Mouse (Mus musculus): ENCODE results near the gene Gse1.

The Gse1 gene

DNA sequence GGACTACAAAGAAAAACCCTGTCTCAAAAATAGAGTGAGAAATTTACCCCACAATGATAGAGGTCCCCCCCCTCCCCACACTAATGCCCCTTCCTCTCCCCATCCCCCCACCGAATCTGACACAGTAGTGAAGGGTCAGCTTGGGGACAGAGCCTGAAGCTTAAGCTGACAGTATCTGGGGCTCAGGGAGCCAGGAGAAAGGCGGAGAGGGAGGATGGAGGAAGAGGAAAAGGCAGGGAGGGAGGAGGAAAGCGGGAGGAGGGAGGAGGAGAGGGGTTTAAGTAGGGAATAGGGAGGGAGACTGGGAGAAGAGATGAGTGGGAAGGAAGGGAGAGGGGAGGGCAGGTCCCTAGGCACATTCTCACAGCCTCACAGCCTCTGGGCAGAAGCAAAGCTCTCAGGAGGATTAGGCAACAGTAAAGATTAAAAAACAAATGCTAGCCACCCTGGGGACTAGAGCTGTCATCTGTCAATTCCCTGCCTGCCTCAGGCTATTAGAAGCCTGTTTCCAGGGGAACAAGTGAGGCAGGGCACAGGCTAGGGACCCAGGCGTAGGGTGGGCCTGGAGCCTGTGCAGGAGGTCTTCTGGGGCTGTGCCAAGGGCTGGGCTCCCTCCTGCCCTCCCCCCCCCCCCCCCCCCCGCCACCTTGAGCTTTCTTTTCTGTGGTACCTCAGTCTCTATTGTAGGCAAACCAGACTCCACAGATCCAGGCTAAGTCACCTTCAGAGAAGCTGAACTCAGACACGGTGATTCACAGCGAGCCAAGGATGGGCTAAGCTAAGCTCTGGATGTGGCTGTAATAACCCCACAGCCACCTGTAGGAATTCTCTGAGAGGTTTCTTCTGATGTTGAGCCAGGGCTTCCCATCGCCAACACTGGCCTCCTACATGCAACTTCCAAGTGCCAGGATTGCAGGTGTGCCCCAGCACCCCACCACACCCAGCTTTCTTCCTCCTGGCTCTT is 388.7 kb downstream of the Gse1 start:
- DNase-seq (ENCODE audit: low spot score in 2 of 2), result no peak

DNA sequence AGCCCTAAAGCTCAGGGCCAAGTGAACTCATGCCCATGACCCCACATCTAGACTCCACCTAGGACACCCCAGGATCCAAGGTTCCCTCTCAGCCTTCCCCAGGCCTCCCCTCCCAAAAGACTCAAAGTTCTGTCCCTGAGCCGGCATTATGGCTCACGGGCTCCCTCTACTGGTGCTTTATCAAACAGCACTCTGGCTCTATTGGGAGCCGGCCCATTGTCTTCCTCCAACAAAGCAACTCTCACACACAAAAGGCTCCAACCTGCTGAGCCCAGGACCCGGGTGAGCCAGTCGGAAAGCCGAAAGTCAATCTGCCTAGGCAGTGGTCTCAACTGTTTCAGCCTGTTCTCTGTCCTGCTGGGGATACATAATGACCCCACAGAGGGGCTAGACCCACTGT is 389.9 kb downstream of the Gse1 start:
- DNase-seq (ENCODE audit: low spot score in 2 of 2), result peak; percentile 59 to 77

DNA sequence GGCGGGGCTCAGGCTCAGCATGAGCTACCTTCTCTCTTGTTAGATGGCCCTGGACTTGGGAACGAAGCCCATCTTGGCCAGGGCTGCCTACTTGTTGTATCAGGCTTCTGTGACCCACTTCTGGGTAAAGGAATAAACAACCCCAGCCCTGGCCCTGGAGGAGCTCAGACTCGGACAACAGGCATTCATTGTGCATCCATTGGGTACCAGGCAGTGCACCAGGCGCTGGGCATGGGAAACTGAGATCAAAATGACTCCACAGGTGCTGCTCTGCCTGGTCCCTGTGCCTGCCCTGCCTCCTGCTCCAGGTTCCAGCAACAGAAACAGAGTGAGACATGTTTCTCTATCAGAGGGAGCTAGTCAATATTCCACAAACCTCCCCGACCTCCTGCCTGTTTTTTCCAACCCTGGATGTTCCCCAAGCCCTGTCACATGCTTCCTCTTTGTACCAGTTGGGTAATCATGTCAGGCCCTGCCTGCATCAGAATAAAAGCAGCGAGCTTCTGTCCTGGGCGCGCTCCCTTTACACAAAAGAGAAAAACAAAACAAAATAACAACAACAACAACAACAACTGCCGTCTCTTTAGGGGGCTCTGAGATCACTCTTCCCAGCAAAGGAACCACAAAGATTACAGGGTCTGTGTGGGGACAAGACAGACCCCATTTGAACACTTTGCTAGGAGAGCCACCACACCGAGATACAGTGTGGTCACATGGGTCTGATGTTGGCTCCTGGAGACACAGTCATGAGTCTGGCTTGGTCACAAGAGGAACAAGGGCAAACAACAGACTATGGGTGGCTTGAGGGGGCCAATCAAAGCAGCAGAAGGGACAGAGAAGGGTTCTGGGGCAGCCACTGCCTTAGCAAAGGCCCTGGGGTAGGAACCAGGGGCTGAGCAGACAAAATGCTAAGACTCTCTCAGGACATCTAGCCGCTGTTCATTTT is 391.3 kb downstream of the Gse1 start:
- DNase-seq (ENCODE audit: low spot score in 2 of 2), result peak; percentile 71 to 73

DNA sequence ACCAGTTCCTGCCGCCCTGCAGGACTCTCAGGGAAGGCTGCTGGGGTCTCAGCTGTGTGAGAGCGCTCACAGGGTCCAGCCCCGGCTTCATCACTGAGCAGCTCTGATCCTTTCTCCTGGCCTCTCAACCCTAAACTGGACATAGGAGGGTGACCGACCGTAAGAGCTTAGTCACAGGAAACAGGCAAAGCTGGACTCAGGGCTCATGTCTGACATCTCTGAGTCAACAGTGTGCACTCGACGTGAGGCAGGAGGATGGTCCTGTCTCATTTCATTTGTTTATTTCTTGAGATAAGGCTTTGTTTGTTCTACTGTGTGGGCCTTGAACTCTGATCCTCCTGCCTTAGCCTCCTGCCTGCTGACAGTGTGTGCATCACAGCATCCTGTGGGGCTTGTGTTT is 392.2 kb downstream of the Gse1 start:
- no peak for DNase-seq (ENCODE audit: low spot score in 2 of 2)

DNA sequence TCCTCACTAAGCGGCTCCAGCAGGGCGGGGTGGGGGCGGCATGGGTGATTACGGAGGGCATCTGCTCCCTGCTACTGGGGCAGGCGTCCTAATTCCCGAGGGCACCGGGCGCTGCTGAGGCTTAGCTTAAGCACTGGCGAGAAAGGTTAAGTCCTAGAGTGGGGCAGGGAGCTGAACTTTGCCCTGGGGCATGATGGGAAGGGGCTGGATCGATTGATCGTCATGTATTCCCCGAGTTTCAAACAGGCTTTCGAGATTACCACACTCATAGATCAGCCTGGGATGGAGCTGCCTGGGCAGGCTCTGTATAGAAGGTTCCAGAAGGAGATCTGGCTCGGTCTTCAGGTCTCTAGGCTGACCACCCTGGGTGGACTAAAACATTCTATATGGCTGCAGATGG is 393.9 kb downstream of the Gse1 start:
- DNase-seq (ENCODE audit: low spot score in 2 of 2), result no peak

DNA sequence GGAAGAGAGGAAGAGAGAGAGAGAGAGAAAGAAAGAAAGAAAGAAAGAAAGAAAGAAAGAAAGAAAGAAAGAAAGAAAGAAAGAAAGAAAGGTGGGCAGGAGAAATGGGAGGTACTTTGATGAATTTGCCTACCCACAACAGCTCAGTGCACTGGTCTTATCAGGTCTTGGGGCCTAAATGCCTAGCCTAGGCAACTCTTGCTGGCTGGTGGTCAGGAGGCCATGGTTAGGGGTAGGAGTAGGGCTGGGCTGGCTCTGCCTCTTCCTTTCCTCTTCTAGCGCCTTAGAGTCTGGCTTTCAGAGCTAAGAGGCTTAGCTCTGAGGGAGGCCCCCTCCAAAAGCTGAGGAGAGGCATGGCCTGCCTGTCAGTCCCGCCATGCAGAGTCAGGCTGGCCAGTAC is 395.4 kb downstream of the Gse1 start:
- DNase-seq (ENCODE audit: low spot score in 2 of 2), result no peak

DNA sequence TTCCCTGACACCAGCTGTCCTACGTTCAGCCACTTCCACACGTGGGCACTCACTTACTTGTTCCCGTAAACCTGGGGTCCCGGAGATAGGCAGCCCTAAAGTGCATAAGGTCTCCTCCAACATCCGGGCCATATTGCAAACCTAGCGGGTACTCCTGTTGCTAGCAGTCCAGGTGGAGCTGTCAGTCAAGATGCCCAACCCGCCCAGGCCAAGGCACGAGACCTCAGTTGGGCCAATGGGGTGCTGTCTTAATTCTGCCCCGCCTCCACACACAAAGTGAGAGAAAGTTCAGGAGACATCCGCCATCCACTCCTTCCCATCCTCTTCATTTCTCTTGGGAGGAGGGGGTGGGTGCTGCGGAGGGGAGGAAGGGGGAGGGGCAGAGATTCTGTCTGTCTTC is 398.2 kb downstream of the Gse1 start:
- DNase-seq (ENCODE audit: low spot score in 2 of 2), result no peak

DNA sequence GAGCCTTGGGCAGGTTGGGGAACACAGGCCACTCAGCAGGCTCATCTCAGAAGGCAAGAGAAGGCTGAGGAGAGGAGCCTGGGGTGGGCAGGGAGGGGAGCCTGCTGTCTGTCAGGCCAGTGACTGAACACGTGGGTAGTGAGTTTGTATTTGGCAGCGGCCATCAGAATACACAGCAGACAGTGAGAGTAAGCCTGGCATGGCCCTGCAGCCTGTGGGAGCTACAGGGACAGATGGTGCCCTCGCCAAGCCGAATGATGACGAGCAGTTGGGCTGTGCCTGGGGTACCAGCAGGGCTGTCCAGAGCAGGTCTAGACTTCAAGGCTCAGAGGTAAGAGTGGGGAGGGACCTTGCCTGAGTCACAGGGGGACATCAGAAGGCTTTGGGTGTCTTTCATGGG is 399.0 kb downstream of the Gse1 start:
- no peak for DNase-seq (ENCODE audit: low spot score in 2 of 2)

DNA sequence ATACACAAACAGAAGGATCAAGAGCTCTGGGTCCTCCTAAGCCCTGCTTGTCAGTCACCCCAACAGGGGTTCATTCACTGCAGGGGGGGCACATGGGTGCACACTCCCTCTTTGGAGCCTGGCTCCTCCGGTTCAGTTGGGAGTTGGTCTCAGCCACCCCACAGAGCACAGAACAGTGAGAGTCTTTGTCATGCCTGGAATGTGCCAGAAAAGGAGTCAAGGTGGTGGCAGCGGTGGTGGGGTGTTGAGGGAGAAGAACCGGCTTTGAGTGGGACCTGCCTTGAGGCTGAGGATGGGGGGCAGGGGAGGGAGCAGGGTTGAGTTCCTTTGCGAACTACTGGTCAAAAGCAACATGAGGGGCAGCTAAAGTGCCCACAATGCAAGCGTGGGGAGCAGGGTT is 401.8 kb downstream of the Gse1 start:
- DNase-seq (ENCODE audit: low spot score in 2 of 2), result no peak

DNA sequence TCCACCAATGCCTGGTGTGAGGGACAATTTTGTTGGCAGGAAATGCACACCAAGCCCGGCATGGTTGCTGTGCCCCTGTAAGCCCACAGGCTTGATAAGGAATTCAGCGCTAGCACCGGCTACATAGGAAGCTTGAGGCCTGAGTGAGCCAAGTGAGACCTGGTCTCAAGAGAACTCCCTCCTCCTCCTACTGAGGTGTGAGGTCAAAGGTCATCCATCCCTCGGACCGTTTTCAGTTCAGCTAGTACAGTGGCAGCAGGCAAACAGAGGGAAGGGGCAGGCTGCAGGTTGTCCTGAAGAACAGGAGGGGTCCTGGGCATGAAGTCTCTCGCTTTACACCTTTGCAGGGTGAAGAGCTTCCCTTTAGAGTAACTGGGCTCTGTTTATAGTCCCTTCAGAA is 402.6 kb downstream of the Gse1 start:
- no peak for DNase-seq (ENCODE audit: low spot score in 2 of 2)

Data from right cerebral cortex, postnatal 10 days (tissue).